Mouse (Mus musculus): ENCODE data around the gene Icam1. TPM values are rescaled to one million over a fixed set of nuclear protein-coding genes. Genes with fewer than 3 reads are reported as not detected.

Icam1 gene
- 23.4 and 25.9 TPM in 2 replicates for polyA plus RNA-seq (2012; rRNA removed)

DNA sequence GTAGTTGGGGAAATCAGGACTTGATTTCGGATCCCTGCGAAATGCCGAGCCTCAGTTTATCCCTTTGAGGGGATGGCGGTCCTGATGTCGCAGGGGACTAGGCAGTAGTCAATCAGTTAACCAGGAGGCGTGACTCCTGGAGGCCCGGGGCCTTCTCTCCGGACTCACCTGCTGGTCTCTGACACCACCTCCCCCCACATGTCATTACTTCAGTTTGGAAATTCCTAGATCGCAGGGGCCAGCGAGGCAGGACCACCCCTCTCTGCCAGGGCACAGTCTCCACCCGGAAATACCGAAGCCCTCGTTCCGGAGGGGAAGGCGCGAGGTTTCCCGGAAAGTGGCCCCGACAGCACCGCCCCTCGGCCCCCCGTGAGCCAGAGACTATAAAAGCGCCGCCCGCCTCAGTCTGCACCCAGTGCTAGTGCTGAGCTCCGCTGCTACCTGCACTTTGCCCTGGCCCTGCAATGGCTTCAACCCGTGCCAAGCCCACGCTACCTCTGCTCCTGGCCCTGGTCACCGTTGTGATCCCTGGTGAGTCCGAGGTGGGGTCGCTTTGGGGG is at the start of gene Icam1:
Gene Icam1 (plus strand): TSS at position 415 of the 560 bp plus-strand sequence.
- no peak for TF ChIP-seq CTCF (conservative IDR thresholded peaks at IDR 0.05; ENCODE audit: insufficient read depth, insufficient read length, low read depth, low read length)
- peak; percentile 95 for TF ChIP-seq POLR2A (IDR thresholded peaks at IDR 0.05; ENCODE audit: low read depth, low read length)
- WGBS: 1% methylated on average over 30 of the region's 30 CpGs
- H3K4me3 ChIP-seq (ENCODE audit: insufficient read depth, low read depth, low read length): peak within 1 kb of the TSS; percentile 45
- H3K27me3 ChIP-seq (replicated peaks; ENCODE audit: control insufficient read depth, insufficient read depth, low read length): no peaks in the 10 kb centered on the region
- H3K4me1 ChIP-seq (ENCODE audit: control insufficient read depth, insufficient read depth, low read length): no peaks in the 10 kb centered on the region
- H3K27ac ChIP-seq (ENCODE audit: insufficient read depth, low read depth, low read length): peak within 1 kb of the TSS; percentile 79
- no peaks in the 10 kb centered on the region for H3K36me3 ChIP-seq (ENCODE audit: control insufficient read depth, insufficient read depth, low read length)
- peak; percentile 93 for DNase-seq

DNA sequence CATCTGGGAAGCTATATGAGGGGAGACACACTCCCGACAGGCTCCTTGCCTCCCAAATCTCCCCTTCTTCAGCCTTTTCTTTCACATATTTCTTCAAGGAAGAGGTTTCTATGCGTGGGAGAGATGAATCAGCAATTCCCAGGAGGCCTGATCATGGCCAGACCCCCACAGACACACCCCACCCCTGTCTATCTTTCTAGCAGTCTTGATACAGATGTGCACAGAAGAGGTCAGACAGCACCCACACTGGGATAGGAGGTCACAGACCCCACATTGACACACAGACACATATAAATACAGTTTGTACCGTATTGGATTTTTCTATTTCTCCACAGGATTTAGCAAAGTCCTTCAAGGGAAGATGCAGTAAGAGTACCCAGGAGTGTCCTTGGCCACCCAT is 49.8 kb upstream of the Icam1 start:
- Histone ChIP-seq H3K27ac (ENCODE audit: insufficient read depth, low read depth, low read length) (no peak overlapping the region), H3K4me1 (ENCODE audit: control insufficient read depth, insufficient read depth, low read length) (no peaks in the 10 kb centered on the region), H3K27me3 (replicated peaks; ENCODE audit: control insufficient read depth, insufficient read depth, low read length) (no peaks in the 10 kb centered on the region), H3K4me3 (ENCODE audit: insufficient read depth, low read depth, low read length) (no peak overlapping the region), H3K36me3 (ENCODE audit: control insufficient read depth, insufficient read depth, low read length) (no peaks in the 10 kb centered on the region)
- TF ChIP-seq POLR2A (IDR thresholded peaks at IDR 0.05; ENCODE audit: low read depth, low read length) (no peak), CTCF (conservative IDR thresholded peaks at IDR 0.05; ENCODE audit: insufficient read depth, insufficient read length, low read depth, low read length) (no peak)
- DNase-seq: no peak
- 81% methylated on average over 3 of the region's 3 CpGs for WGBS

DNA sequence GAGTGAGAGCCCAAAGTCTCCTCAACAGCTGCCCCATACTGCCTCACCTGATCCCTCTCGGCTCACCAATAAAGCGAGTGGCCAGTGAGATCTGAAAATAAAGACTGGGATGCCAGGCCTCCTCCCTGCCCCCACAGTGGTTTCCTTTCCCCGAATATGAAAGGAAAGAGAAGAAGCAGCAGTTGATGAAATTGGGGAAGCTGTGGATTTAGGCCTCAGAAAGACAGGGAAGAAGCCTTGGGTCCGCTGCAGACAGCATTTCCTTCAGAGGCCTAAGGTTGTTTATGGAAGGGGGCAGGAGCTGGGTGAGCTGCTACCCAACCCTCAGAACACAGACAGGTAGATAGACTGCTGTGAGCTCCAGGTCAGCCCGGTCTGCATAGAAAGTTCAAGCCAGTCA is 49.0 kb upstream of the Icam1 start:
- Histone ChIP-seq H3K4me3 (ENCODE audit: insufficient read depth, low read depth, low read length) (no peak overlapping the region), H3K4me1 (ENCODE audit: control insufficient read depth, insufficient read depth, low read length) (no peaks in the 10 kb centered on the region), H3K27me3 (replicated peaks; ENCODE audit: control insufficient read depth, insufficient read depth, low read length) (no peaks in the 10 kb centered on the region), H3K36me3 (ENCODE audit: control insufficient read depth, insufficient read depth, low read length) (no peaks in the 10 kb centered on the region), H3K27ac (ENCODE audit: insufficient read depth, low read depth, low read length) (no peak overlapping the region)
- TF ChIP-seq CTCF (conservative IDR thresholded peaks at IDR 0.05; ENCODE audit: insufficient read depth, insufficient read length, low read depth, low read length): no peak
- 81% methylated on average over 5 of the region's 5 CpGs for WGBS
- no peak for DNase-seq

DNA sequence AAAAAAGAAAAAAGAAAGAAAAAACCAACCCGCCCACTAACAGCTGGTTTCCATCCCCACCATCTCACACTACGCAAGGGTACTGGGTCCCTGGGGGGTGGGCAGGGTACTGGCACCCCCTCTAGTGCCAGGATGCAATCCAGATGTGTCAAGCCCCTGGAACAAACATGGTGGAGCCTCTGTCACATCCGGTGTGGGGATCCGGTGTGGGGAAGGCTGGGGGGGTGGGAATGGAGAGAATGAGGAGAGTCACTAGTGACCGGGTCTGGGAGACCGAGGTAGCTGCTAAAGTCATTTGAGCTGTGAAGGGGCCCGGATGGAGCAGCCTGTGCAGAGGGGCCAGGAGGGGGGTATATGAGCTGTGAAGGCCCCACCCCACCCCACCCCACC is 44.0 kb upstream of the Icam1 start:
- no peak for TF ChIP-seq POLR2A (IDR thresholded peaks at IDR 0.05; ENCODE audit: low read depth, low read length)
- no peak for TF ChIP-seq CTCF (conservative IDR thresholded peaks at IDR 0.05; ENCODE audit: insufficient read depth, insufficient read length, low read depth, low read length)
- no peak for DNase-seq
- H3K27me3 ChIP-seq (replicated peaks; ENCODE audit: control insufficient read depth, insufficient read depth, low read length): no peaks in the 10 kb centered on the region
- no peaks in the 10 kb centered on the region for H3K36me3 ChIP-seq (ENCODE audit: control insufficient read depth, insufficient read depth, low read length)
- no peak overlapping the region for H3K4me3 ChIP-seq (ENCODE audit: insufficient read depth, low read depth, low read length)
- no peaks in the 10 kb centered on the region for H3K4me1 ChIP-seq (ENCODE audit: control insufficient read depth, insufficient read depth, low read length)
- 60% methylated on average over 7 of the region's 7 CpGs for WGBS
- H3K27ac ChIP-seq (ENCODE audit: insufficient read depth, low read depth, low read length): peak overlapping the region; percentile 26; the same call in 1 of the 2 replicates

DNA sequence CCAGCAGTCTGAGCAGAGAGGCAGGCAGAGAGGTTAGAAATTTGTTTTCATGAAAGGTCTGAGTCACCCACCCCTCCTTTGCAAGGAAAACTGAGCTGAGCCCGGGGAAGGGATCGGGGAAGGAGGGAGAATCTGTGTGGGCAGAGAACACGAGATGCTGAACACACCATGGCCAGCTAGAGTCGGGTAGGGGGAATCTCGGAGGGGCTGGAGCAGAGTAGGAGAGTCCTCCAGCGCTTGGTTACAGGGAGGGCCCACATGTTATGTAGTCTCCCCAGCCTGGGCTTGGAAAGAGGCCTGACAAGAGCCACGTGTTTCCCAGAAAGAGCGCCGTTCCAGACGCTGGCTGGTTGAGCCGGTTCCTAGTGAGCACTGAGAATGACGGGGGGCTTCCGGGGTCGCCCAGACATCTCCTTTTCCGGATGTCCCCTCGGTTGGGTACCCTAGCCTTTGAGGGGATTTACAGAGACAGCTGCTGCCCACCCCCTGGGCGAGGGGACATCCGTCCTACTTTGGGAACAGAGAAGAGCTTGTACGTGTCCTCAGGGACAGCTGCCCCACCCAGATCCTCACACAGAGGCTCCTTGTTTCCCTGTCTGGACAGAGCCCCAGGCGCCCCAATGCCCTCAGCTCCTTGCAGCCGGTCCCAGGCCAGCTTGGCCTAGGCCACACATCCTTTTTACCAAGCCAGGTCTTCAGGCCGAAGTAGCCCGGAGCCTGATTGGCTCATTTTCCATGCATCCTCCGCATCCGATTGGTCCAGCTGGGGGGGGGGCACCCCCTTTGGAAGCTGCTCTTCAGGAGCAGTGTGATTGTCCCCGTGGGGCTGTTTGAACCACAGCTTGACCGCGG is 43.4 kb upstream of the Icam1 start:
- DNase-seq: peak; percentile 64
- H3K36me3 ChIP-seq (ENCODE audit: control insufficient read depth, insufficient read depth, low read length): no peaks in the 10 kb centered on the region
- H3K4me1 ChIP-seq (ENCODE audit: control insufficient read depth, insufficient read depth, low read length): no peaks in the 10 kb centered on the region
- TF ChIP-seq POLR2A (IDR thresholded peaks at IDR 0.05; ENCODE audit: low read depth, low read length) (no peak), CTCF (conservative IDR thresholded peaks at IDR 0.05; ENCODE audit: insufficient read depth, insufficient read length, low read depth, low read length) (no peak)
- no peaks in the 10 kb centered on the region for H3K27me3 ChIP-seq (replicated peaks; ENCODE audit: control insufficient read depth, insufficient read depth, low read length)
- WGBS: 40% methylated on average over 28 of the region's 28 CpGs
- peak overlapping the region; percentile 58 for H3K27ac ChIP-seq (ENCODE audit: insufficient read depth, low read depth, low read length)
- H3K4me3 ChIP-seq (ENCODE audit: insufficient read depth, low read depth, low read length): no peak overlapping the region

DNA sequence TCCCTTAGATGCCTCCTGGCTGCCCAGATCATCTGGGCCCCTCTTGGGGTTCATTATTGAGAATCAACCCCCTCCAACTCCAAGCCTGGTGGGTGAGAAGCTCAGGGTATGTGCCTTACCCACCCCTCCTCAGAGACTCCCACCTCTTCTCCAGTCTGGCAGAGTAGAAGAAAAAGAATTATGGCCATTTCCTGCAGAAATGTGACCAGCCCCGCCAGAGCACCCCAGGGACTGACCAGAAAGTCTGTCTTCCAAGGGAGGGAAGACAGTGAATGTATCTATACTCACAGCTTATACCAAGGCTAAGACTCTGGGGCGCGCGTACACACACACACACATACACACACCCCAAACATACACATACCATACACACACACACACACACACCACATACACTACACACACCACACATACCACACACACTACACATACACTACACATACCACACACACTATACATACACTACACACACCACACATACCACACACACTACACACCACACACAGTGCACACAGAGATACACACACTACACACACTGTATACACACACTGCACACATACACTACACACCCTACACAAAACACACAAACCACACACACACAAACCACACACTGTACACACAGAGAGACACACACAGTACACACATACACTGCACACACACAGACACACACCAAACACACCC is 42.6 kb upstream of the Icam1 start:
- Histone ChIP-seq H3K36me3 (ENCODE audit: control insufficient read depth, insufficient read depth, low read length) (no peaks in the 10 kb centered on the region), H3K4me1 (ENCODE audit: control insufficient read depth, insufficient read depth, low read length) (no peaks in the 10 kb centered on the region), H3K27ac (ENCODE audit: insufficient read depth, low read depth, low read length) (peak overlapping the region; percentile 43), H3K27me3 (replicated peaks; ENCODE audit: control insufficient read depth, insufficient read depth, low read length) (no peaks in the 10 kb centered on the region), H3K4me3 (ENCODE audit: insufficient read depth, low read depth, low read length) (peak overlapping the region; percentile 7; the same call in 1 of the 2 replicates)
- peak; percentile 37 for DNase-seq
- TF ChIP-seq POLR2A (IDR thresholded peaks at IDR 0.05; ENCODE audit: low read depth, low read length): no peak
- TF ChIP-seq CTCF (conservative IDR thresholded peaks at IDR 0.05; ENCODE audit: insufficient read depth, insufficient read length, low read depth, low read length): no peak
- 82% methylated on average over 4 of the region's 4 CpGs for WGBS

DNA sequence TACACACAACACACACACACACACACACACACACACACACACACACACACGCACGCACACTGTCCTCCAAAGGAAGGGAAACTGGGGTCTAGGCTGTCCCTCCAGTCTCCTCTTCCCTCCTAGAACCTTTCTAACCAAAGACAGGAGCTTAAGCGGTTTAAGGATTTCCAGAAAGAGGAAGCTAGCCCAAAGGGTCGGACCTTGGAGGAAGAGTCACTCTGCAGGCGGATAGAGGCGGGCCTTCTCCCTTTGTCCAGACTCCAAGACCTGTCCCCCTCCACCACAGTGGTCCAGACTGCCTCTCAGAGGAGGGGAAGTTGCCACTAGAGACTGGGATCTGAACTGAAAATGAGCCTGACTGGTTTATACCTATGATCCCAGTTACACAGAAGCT is 42.1 kb upstream of the Icam1 start:
- Histone ChIP-seq H3K27ac (ENCODE audit: insufficient read depth, low read depth, low read length) (peak overlapping the region; percentile 43), H3K4me3 (ENCODE audit: insufficient read depth, low read depth, low read length) (peak overlapping the region; percentile 7; the same call in 1 of the 2 replicates), H3K4me1 (ENCODE audit: control insufficient read depth, insufficient read depth, low read length) (no peaks in the 10 kb centered on the region), H3K27me3 (replicated peaks; ENCODE audit: control insufficient read depth, insufficient read depth, low read length) (no peaks in the 10 kb centered on the region), H3K36me3 (ENCODE audit: control insufficient read depth, insufficient read depth, low read length) (no peaks in the 10 kb centered on the region)
- TF ChIP-seq POLR2A (IDR thresholded peaks at IDR 0.05; ENCODE audit: low read depth, low read length) (no peak), CTCF (conservative IDR thresholded peaks at IDR 0.05; ENCODE audit: insufficient read depth, insufficient read length, low read depth, low read length) (no peak)
- 52% methylated on average over 6 of the region's 6 CpGs for WGBS
- DNase-seq: peak; percentile 37

Data from kidney, adult 2 months (tissue).